Mouse (Mus musculus) heart, adult 11 months (tissue): ENCODE measurements around the gene Akr1c13.

ENCODE experiments used
- DNase-seq: peaks from one replicate; pipeline ENCODE4 v3.0.0; 2022

Gene Akr1c13

GRCm38 (mm10) chr13:4244861-4245559 is 54.1 kb downstream of the Akr1c13 start:
- DNase-seq, result peak; percentile 89

DNA sequence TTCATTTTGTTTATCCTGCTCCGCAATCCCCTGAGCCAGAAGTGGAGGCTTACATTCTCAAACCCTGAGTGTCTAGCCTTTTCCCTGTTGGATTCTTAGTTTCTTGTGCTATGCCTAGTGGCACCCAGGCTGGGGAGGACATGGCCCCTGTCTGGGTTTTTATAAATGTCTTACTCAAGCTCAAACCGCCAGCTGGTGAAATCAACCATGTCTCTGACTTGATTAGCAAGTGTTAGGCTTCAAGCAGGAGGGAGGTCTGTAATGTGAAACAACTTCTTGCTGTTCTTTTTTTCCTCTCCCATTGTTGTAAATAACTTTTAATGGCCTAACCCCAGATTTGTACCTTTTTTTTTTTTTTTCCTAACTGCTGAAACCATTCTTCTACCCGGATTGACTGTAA is 58.4 kb downstream of the Akr1c13 start:
- no peak for DNase-seq
